Mouse (Mus musculus): ENCODE measurements around the gene Echdc3. TPM values are rescaled to one million over a fixed set of nuclear protein-coding genes. Genes with fewer than 3 reads are reported as not detected.

Echdc3 gene
- total RNA-seq, 2 experiments from 2014 or later: 0.89 to 0.97 TPM

DNA sequence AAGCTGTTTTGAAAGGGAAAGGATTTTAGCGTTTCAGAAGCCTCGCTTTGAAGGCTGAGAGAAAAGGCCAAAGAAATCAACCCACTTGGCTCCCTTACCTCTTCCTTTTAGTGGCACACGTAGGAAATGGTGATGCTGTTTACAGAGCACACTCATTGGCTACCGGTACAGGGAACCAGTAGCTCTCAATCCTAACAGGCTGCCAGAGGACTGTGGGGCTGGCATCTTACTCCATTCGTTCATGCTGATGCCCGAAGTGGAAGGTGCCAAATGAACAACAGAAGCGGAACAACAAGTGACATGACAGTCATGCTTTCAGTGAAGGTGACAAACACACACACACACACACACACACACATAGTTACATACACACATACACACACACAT lies 14.2 kb upstream of the Echdc3 start:
- no peak for DNase-seq (ENCODE audit: low spot score in 2 of 2)
- intact Hi-C loops (cut with DNase I): no loop called here

DNA sequence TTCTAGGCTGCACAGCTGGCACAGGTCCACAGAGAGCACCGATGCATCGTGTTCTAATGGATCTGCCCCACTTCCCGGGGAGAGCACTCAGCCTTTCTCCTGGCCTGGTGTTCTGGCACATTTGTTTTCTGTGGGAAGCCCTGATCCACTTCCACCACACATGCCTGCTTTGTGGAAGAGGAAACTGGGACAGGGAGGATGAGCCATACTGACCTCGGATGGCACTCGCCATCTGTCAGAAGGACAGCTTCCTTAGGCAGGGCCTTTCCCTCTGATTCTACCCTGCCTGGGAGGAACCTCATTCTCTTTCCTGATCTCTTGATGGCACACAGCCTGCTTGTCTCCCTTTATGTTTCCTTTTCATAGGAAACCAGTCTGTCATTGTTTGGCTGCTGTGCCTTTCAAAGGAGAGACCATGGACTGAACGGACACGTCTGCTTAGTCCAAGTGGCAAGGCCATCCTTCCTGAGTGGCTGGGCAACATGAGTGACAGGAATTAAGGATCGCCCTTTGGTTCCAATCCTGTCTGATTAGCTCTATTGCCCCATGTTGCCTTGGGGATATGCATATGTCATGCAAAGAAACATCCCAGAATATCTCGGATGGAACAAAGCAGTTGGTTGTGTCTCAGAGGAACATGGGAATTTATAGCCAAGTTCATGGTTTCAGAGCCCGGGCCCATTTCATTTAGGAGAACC lies 13.7 kb upstream of the Echdc3 start:
- intact Hi-C loops (cut with DNase I): no loop called here

DNA sequence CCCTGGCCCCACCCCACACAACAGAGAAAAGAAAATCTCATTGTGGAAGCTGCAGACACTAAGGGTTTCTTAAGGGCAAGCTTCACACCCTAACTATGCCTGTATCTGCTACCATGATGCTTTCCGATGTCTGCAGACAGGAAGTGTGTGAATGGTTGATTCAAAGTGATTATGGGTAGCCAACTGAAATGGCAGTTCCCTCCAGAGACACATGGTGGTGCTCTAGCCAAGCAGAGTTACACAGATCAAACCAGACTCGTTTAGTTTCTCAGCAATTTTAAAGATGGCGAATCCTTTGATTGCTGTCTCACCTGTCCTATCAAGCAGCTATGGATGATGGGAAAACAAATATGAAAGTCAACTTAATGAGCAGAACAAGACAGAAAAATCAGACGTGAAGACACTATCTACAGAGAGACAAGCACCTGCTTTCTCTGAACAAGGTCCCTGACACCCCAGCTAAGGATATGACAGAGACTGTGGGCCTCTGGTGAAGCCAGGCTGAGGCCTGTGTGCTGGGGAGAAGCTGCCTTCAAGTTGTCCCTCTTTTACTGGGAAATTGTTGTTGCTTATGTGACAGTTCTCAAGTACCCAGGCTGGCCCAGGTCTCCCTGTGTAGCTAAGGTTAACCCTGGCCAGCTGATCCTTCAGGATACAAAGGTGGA lies 7.4 kb upstream of the Echdc3 start:
- intact Hi-C loops (cut with DNase I): loop anchor here (1.0 to 2.0 kb wide), 2 partner anchors 103 to 185 kb away; partner anchors contain the start of gene Usp6nl
- peak; percentile 58 to 79 for DNase-seq (ENCODE audit: low spot score in 2 of 2)

More for the DNA sequence above, 13.7 kb upstream of the Echdc3 start:
- DNase-seq (ENCODE audit: low spot score in 2 of 2): peak; percentile 6 to 19

DNA sequence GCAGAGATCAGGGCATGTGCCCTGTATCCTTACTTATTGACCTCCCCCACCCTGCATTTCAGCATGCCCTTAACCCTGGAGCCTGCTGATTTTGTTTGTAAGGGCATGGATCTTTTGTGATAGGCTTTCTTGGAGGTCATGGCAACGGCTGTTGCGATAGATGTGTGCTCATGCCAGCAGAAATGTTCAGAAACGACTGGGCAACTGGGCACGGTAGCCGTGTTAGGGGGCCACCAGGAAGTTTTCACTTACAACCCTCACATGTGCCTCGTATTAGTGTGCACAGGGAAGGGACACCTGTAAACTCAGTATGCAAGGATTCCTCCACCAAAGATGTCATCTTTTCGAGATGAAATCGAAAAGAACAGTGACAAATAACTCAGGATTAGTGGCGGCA lies 508 bp downstream of the Echdc3 start:
- intact Hi-C loops (cut with DNase I): no loop called here
- no peak for DNase-seq (ENCODE audit: low spot score in 2 of 2)

DNA sequence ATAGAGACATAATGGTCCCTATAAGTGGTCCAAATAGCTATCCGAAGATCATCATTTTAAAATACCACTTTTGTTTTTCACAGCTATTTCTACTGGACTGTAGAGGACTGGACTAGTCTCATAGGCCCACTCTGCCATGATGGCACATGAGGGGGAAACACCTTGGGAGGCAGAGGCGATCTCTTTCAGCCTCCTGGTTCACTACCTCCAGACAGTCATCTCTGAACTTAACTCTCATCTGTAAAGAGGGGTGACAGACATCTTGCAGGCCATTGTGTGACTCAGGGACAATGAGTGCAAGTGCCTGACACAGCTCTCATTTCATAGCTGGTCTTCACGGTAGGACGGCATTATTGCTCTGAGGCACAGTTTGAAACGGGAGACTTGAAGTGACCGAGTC lies 2.0 kb downstream of the Echdc3 start:
- no peak for DNase-seq (ENCODE audit: low spot score in 2 of 2)
- intact Hi-C loops (cut with DNase I): no loop called here

DNA sequence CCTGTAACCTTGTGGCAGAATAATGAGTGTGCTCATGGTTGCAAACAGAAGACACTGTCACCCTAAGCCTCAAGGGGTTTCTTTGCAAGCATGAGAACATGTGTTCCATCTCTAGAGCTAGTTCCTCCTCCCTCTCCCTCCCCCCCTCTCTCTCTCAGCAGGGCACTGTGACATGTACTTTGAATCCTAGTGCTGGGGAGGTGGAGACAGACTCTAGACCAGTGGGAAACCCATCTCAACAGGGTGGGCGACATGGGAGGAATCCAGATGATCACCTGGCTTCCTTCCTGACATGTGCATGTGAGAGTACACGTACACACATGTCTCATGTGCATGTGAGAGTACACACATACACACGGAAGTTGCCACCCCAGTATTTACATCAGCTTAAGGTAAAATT lies 3.1 kb downstream of the Echdc3 start:
- intact Hi-C loops (cut with DNase I): no loop called here
- DNase-seq (ENCODE audit: low spot score in 2 of 2): no peak

DNA sequence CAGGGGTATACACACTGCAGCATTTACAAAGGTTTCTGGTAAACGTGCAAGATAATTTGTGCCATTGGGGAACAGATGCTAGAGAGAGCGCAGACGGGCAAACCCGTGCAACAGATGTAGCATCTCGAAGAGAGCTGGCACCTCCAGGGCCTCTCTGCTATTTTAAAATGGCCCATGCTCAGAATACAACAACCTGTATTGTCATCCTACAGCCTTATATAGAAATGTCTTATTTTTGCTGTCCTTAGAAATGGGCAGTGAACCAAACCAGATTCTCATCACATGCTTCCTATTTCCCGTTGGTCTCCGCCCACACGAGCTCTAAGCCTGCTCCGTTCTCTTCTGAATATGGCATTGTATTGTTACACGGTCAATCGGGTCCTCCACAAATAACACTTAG lies 3.7 kb downstream of the Echdc3 start:
- DNase-seq (ENCODE audit: low spot score in 2 of 2): peak; percentile 26 to 39
- intact Hi-C loops (cut with DNase I): no loop called here

DNA sequence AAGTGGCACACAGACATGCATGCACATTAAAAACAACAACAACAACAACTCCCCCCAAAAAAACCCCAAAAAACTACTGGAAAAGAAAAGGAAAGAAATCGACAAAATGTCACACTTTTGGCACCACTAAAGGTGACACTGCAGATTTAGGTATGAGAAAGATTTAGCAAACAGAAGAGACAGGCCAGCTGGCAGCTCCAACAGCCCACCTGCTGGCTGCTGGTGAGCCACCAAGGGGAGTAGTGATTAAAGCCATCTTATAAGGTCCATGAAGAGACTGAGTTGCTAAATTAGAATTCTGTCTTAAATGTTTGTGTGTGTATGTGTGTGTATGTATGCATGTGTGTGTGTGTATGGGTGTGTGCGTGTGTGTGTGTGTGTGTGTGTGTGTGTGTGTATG lies 5.1 kb downstream of the Echdc3 start:
- no peak for DNase-seq (ENCODE audit: low spot score in 2 of 2)
- intact Hi-C loops (cut with DNase I): no loop called here

DNA sequence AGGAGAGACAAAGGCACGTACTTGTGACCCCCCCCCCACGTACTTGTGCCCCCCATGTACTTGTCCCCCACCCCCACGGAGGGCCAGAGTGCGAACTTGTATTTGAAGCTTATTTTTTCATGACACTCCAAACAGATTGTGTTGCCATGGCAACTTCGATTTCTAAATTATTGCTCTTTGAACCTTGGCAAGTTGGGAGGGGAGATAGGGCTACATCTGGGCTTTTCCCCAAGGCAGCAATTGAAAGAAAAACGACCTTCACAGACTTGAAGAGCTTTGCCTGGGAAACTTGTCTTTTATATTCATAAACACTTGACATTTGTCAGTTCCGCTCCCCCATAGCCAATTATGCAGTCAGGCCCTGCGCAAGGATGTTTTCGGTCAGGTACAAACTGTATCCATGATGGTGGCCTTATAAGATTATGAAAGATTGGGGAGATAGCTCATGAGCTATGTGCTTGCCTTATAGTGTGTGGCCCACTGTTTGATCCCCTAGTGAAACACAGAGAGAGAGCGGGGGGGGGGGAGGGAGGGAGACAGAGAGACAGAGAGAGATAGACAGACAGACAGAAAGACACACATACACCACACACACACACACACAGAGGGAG lies 16.4 kb downstream of the Echdc3 start:
- DNase-seq (ENCODE audit: low spot score in 2 of 2): no peak
- intact Hi-C loops (cut with DNase I): no loop called here

DNA sequence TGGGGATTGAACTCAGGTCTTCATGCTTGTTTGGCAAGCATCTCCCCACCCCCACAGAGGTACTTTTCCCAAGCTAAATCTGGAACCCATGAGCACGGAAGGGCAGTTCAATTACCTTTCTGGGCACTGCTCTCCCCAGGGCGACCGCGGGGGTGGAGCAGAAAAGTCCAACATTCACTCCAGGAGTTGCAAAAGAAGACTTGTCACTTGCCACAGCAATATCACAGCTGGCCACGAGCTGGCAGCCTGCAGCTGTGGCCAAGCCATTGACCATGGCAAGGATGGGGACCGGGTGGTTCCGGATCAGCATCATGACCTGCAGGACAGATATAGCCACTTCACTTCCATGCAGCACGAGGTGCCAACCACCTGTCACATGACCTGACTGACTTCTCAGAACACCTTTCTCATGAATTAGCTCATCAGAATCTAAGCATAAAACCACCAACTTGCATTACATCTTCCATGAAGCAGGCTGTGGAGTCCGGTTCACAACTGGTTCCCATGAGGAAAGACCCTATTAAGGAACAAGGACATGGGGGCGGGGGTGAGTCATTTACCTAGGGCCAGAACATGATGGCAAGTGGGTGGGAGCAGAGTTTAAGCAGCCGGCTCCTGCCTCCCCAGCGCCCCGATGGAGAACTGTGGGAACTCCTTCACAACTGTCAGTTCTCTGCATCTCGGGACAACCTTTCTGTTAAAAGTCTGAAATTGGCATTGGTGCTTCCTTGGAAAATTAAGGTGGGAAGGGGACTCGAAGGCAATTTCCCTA lies 17.2 kb downstream of the Echdc3 start:
- intact Hi-C loops (cut with DNase I): no loop called here
- no peak for DNase-seq (ENCODE audit: low spot score in 2 of 2)

DNA sequence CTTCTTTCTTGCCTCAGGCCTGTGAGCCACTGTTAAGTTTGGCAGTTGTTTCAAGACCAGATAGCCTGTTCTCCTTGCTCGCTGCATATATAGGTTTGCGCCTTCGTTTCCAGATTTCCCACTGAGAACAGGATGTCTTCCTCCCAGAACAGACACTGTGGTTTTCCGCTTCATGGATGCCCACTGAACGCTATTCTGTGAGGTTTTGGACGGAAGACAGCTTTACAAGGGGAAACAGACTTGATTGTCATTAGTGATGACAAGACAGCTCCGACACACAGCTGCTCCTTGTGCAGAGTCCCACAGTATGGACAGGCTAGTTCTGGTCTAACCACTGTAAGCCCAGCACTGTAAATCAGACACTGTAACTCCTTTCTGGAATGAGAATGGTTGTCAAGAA lies 18.3 kb downstream of the Echdc3 start:
- intact Hi-C loops (cut with DNase I): loop anchor here (5.0 kb wide), 1 partner anchor 273 kb away; no protein-coding TSS in a partner anchor
- no peak for DNase-seq (ENCODE audit: low spot score in 2 of 2)

DNA sequence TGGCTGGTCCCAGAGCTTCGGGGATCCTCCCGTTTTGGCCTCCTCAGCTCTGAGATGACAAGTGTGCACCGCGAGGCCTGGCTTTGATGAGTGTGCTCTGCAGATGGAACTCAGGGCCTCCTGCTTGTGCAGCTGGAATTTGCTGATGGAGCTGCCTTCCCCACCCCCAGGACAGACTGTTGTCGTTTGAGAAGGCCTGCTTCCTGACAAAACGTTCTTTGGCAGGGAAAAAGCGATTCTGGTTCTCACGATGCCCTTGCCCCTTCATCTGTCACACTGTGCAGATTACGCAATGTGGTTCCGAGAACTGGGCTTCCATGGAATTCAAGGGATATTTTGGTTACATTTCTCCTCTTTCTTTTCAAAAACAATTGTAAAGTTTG lies 19.3 kb downstream of the Echdc3 start:
- no peak for DNase-seq (ENCODE audit: low spot score in 2 of 2)
- intact Hi-C loops (cut with DNase I): loop anchor here (2.0 to 5.0 kb wide), 2 partner anchors 211 to 274 kb away; no protein-coding TSS in a partner anchor

DNA sequence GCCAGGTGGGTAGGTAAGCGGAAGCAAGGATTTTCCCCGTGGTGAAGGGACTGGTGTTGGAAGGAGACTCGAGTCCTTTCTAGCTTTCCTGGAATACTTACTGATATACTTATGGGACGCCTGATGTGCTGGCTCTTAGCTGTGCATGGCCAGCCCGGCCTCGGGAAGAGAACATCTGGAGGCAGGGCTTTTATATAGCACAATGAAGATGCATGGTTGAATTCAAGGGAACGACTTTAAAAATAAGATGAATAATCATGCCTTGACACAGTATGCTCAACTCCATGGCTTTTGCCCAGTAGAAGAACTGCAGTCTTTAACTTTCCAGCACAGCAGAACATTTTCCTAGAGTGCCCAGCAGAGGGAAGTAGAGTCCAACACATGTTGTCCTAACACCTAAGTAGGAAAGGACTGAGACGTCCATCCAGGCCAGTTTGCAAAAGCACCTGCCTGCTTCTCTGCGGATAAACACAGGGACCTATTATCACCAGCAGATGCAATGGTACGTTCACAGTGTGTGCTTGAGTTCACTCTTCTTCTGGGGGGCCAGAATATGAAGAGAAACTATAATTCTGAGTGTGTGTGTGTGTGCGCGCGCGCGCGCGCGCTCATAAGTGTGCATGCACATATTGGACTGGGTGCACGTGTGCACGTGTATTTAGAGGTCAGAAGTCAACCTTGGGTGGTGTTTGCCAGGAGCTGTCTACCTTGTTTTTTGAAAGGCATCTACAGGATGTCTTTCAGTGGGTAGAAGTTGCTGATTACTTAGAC lies 19.8 kb downstream of the Echdc3 start:
- intact Hi-C loops (cut with DNase I): loop anchor here (2.0 to 5.0 kb wide), 2 partner anchors 212 to 274 kb away; no protein-coding TSS in a partner anchor
- DNase-seq (ENCODE audit: low spot score in 2 of 2): peak; percentile 44 to 47

DNA sequence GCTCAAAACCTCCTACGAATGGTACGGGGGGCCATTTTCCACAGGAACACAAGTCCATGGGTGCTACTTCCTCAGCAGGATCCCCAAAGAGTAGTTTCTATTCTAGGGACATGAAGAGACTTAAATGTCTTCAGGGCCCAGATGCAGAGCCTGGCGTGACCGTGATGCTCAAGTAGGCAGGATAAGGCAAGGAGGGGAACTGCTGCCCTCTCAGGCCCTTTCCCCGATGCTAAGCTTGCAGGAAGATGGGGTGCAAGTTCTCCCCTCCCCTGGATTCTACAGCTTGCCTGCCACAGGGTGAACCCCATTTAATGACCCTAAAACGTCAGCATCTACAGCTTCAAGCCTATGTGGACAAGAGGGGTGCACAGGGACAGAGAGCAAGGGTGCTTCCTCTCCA lies 22.8 kb downstream of the Echdc3 start:
- no peak for DNase-seq (ENCODE audit: low spot score in 2 of 2)
- intact Hi-C loops (cut with DNase I): loop anchor here (5.0 kb wide), 1 partner anchor 277 kb away; no protein-coding TSS in a partner anchor

DNA sequence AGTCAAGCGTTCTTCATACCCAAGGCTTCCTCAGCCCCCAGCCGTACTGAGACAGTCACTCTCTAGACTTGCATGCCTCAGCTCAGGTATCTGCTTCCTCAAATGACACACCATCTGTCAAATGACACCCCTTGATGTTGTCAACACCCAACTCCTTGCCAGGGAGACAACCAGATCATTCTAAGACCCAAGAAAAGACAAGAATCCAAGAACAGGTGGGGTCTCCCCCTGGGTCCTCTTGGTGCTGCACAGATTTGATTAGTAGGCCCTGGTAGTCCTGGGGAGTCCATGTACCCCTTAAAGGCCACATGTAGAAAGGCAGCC lies 23.2 kb downstream of the Echdc3 start:
- intact Hi-C loops (cut with DNase I): no loop called here
- no peak for DNase-seq (ENCODE audit: low spot score in 2 of 2)

DNA sequence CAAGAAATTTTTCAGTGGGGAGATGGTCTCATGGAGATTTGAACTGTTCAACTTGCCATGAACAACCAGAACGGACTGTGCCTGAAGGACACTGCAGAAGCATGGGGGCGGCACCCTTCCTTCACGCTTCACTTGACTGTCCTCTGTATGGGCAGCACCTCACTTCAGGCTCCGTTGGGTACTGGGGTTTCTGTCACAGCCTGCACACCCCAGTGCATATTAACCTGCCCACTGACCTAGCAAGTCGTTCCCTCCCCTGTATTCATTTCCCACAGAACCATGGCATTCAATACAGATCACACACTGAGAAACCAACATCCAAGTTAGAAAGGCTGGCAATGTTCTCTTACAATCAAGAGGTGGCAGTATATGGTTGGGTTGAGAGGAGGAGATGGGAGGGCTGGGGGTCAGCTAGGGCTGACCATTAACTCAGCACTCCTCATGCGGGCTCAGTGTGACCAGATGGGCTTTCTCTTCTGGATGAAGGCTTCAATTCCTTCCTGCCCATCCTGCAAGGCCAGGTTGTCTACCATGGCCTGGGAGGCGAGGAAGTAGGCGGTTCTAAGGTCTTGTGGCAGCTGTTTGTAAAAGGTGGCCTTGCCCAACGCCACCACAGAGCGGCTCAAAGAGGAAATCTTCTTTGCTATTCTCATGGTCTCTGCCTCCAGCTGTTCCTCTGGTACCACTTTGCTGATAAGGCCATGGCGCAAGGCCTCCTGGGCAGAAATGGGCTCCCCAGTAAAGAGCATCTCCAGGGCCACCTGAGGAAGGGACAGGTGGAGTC lies 23.8 kb downstream of the Echdc3 start:
- intact Hi-C loops (cut with DNase I): no loop called here
- DNase-seq (ENCODE audit: low spot score in 2 of 2): no peak

DNA sequence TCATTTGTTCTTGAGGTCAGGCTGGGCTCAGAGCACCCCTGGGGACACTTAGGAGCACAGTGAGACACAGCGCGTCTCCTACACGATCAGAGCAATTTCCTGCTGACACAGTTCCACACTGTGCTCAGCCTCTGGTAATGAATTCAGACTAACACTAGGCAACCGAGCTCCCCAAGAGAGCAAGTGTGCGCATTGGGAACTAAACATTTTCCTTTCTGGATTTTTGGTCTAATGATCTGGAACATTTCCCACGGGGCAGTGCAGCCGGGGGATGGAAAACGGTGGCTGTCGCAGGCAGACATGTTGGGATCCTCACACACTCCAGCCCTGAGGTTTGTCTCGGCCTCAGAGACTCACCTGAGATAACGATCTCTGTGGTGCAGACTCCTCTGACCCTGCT lies 25.4 kb downstream of the Echdc3 start:
- DNase-seq (ENCODE audit: low spot score in 2 of 2): no peak

DNA sequence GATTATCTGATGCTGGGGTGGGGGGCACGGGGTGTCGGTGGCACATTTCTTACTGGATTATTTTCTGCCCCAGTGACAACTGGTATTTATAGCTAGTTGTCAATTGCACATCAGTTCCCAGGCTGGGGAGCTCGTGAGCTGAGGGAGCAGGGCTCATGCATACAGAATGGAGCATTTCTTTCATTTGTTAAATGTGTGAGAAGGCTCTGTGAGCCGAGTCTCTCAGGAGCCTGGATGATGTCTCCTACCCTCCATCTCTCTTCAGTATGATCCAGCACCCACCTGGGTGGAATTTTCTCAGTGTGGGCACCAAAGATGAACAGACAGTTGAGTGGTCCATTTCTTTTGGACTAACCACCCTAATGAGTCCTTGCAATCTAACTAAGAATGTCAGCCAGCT lies 25.9 kb downstream of the Echdc3 start:
- intact Hi-C loops (cut with DNase I): no loop called here
- DNase-seq (ENCODE audit: low spot score in 2 of 2): no peak

More for the DNA sequence above, 25.4 kb downstream of the Echdc3 start:
- intact Hi-C loops (cut with DNase I): no loop called here

DNA sequence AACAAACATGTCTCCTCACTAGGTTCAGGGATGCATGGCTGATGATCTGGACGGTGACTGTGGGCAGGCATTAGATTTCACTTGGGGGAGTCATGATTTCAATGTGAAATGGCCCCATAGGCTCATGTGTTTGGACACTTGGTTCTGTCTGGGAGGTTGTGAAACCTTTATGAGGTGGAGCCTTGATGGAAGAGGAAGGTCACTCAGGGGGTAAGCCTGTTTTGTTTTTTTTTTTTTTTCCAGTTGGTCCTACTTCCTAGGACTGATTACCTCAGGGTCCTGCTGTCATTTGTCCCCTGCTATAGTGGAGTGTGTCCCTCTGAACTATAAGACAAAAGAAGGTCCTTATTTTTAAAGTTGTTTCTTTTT lies 33.1 kb downstream of the Echdc3 start:
- DNase-seq (ENCODE audit: low spot score in 2 of 2): no peak
- intact Hi-C loops (cut with DNase I): no loop called here

All from left cerebral cortex, postnatal 36 days (tissue).